Mouse (Mus musculus) kidney, postnatal 4 days (tissue): ENCODE data around the gene D430042O09Rik.

Experiments used
- DNase-seq, 2 experiments: peaks; one replicate each; pipeline ENCODE4 v3.0.0; 2021; ENCODE audit warnings: mixed read lengths in 2 of 2

The D430042O09Rik gene

DNA sequence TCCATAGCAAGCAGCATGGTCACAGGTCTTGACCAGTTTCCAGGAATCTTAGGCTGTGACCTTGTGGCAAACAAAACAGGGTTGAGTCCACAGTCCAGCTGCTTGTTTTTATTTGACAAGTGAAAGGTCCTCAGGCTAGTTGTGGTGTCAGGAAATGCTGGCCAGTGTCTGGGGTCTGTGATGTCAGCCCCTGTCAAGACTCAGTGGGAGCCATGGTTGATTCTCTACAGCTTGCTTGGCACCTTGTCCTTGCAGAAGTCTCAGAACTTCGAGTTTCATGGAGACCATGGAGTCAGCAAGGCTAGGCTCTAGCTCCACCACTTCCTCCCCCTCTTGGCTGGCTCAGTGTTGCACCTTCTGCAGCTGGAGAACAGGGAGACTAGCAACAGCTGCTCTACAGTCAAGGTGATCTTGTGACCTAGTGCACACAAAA lies 33.6 kb downstream of the D430042O09Rik start:
- peak; percentile 29 to 43 for DNase-seq

DNA sequence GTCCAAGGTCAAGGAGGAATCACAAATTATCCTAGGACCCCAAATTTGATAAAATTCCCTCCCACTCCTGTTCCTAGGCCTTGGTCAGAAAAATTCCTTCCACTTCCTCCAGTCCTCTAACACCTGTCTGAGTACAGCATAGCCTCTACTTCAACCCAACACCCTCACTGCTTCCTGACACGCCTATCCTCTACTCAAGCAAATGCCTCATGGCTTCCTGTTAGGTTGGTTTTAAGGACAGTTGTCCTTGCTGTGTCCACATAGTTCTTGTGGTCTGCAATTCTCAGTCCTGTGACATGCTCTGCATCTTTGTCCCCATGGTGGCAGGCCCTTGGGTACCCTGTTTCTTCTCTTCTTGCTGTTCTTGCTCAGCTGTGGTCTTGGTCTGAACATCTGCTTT lies 37.1 kb downstream of the D430042O09Rik start:
- DNase-seq = no peak

DNA sequence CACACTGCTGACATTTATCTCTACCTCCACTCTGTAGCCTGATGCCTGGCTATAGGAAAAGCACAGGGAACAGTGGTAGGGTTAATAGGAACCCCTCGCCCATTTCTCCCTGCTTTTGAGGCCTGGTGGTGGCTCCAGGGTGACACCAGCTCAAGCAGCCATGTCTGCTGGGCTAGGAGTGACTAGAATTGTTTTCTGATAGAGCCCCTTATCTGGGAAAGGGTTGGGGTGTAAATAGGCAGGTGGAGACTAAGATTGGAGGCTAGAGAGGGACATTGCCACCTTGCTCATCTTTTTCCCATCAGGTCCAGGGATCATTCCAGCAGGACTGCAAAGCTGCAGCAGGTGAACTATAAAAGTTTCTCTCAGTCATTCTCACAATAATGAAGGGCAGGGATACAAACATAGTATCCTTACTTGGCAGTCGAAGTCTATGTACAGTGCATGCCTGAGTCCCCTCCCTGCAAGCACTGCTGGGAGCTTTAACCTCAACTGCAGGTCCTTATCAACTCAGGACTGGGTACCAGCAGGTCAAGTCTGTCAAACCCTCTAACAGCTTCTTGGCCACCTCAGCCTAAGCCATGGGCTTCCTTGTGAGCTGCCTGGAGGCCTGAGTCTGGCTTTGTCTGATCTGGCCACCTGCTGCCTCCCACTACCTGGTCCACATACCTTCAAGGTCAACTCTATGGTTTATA lies 39.1 kb downstream of the D430042O09Rik start:
- DNase-seq = no peak

DNA sequence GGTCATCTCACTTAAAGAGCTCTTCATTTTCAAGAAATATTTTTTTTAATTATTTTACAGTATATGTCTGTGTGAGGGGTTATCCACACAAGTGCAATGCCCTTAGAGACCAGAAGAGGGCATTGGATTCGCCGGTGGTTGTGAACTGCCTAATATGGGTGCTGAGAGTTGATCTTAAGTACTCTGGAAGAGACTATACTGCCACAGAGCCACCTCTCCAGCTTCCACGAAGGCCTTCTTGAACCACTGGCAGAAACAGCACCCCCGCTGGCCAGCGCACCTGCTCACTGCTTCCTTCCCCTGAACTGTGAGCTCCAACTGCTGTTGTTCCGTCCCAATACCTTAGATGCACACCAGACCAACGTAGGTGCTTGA lies 39.6 kb downstream of the D430042O09Rik start:
- peak; percentile 16 to 20 for DNase-seq

DNA sequence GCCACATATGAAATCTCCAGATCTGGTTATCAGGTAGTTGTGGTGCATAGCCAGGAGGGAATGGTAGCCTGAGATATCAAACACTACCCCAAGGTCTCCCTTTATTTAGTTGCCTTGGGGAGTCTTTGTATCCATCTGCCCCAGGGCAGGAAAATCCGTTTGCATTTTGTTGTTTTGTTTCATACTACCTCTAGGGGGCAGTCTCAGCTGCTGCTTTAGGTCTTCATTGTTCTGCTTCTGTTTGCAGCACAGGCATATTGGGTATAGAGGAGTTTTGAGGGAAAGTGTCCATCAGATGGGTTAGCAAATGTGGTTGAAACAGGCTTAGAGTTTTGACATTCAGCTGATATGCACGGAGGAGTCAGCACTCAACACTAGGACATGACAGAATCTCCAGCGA lies 40.5 kb downstream of the D430042O09Rik start:
- DNase-seq = no peak

DNA sequence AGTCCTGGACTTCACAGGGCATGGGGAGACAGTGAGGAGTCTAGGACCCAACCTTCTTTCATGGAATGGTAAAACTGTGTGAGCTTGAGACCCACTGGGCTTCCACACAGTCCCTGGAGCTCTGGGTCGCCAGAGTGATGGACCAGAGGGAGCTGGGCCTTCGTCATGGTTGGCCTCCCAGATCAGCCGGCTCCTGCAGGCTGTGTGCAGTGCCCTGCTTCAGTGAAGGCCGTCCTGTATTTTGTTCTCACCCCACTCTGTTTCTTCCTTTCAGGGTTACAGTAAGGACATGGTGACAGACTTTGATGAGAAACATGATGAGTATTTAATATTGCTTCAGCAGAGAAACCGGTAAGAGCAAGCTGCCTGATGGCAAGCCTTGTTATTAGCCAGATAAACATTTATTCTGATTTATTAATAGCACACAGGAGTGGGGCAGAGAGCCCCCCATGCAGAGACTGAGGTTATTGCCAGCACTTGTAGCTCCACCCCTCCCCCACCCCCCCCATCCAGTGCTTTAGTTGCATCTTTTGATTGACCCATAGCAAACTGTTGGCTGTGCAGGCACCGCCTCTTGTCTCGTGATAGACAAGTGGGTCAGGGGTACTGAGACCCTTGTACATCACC lies 45.1 kb downstream of the D430042O09Rik start:
- no peak for DNase-seq

DNA sequence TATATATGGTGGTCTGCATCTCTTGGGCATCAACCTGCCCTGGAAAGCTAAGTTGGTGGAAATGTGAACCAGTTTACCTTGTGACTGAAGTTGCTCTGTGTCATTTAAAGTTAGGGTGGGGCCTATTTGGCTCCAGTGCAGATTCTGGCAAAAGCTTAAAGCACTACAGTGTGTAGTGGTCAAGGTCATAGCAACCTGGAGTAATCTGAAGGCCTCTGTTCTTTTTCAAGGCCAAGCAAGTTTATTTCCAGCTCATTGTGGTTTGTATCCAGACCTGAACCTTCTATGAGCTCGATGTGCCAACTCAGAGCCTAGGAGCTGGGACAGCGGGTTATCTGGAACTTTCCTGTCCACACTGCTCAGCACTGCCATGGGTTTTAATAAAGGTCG lies 45.6 kb downstream of the D430042O09Rik start:
- DNase-seq = no peak

DNA sequence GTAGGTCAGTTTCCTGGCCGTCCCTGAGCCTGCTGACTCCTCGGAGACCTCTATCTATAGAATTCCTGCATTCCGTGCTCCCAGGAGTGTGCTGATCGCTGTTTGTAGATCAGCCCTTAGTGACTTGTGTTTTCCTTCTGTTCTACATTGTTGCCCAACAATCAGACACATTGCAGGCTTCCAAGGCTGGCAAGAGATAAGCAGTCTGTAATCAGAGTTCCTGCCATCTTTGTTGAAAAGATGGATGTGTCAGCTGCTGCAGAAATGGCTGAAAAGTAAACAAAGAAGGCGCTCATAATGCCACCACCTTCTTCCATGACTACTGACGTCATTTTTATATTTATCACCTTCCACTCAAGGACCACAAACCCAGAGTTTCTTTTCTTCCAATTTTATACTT lies 49.1 kb downstream of the D430042O09Rik start:
- no peak for DNase-seq

DNA sequence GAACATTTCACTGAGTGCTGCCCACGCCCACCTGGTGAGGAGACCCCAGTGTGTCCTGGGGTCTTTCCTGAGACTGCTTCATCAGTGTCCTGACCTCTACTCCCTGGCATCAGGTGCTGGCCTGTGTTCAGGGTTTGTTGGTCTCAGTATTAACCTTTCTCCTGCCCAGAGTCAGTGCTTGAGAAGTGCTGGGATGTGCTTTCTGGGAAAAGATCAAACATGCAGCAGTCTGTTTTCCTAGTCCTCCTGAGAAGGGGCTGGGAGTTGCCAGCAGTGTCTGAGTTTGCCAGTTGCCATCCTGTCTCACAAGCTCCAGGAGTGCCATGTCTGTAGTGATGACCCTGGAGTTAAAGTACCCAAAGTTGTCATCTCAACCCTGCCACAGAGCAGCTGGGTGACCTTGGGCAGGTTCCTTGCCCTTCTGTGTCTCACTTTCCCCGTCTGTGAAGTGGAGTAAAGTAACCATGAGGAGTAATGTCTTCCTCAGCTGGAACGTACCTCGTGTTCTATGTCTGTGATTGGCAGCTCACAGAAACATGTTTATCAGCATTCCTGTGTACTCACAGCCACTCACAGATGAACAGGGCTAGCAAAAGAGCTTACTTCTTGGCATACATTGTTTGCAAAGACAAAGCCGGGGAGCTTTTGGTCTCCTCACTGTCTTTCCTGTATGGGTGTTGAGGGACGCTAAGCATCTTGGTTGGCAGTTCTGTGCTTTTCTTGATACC lies 50.4 kb downstream of the D430042O09Rik start:
- no peak for DNase-seq

DNA sequence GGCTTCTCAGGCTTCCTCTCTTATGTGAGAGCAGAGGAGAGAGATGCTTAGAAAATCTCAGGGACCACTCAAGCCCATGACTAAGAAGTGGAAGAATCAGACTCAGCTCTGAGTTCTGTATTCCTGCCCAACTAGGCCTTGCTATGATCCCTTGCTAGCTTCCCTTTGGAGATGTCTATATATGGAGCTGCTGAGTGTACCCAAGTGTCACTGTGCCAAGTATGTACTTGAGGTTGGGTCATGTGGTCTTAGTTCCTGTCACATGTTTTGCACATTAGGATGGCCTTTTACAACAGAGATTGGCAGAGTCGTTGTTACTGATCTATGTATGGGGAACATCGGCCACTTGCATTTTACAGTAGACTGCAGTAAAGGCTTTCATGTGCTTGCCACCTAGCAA lies 54.6 kb downstream of the D430042O09Rik start:
- no peak for DNase-seq

DNA sequence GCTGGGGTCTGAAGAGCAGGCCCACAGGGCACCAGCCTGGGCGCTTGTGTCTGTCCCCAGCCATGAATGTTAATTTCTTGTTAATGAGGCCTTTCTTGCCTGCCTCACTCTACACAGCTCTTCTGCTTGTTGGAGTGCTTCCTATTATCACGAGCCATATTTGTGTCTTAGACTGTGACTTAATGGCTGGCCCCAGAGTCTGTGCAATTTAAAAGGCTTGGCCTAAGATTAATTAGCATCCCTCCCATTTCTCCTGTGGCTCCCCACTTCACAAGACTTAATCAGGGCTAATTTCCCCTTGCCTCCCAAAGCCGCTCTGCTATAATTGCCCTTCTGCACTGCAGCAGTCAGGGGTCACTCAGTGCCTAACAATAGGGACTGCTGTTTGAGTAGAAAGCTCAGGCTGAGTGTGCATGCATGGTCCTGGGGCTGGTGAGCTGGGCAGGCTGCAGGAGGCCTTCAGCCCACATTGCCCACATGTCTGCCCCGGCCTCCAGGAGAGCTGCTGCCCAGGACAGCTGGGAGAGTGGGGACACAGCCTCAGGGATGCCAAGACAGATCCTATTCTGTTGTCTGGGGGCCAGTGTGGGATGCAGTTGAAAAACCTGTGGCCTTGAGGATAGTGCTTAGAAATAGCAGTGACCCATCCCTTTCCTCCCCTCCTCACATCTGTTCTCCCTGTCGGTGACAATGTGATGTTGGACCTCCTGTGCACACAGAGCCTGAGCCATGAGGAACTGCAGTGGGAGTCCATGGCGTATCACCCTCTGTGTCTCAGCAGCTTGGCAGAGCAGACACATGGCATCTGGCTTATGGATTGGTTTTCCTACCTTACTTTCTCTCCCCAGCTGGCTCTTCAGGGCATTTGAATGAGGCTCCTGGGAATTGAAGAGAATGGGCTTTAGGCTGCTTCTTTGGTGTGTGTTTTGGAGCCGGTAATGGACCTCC lies 55.5 kb downstream of the D430042O09Rik start:
- no peak for DNase-seq

DNA sequence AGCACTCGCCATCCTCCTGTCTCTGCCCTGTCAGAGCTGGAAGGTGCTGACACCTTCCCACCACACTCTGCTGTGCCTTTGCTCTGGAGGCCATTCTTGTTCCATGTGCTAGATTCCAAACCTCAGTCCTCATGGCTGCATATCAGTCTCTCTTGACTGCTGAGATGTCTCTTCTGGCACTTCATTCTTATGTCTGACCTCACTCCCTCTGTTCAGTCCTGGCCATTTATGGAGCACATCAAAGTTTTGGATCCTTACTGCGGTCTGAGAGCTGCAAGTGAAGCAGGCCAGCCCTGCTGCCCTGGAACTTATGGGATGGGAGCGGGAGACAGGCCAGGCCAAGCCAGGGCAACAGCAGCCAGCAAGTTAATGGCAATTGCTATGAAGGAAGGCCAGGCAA lies 56.7 kb downstream of the D430042O09Rik start:
- DNase-seq = no peak

DNA sequence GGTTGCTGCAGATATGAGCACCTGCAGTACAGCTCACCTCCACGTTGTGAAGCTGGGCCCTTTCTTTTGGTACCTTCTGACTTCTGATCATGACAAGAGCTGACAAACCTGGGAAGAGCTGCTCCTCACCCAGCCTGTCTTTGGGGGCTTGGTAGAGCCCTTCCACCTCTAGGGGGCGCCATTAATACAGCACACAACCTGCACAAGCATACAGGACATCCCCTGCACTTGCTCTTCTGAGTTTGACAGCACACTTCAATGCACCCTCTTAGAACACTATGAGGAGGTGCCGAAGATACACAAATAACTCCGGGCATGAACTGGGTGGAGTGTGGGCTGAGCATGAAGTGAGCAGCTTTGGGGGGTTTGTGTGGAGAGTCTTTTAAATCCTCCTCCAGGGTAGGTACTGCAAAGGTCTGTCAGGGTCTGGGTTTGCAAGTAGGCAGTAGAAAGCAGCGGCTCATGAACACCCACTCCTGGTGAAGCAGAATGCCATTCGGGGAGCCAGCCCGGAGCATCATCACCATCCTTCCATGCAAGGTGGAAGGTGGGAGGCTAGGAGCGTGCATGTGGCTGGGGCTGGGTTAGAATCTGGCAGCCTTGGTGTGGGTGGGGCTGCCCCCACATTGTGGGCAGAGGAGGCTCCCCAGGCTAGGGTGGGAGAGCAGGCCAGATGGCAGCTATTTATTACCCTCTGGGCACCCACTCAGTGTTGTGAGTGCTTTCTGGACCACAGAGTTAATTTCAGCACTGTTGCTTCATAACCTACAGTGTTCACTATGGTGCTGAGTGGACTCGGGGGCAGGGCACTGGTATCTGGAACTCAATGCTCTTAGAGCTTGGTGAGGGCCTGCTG lies 59.5 kb downstream of the D430042O09Rik start:
- peak; percentile 56 to 63 for DNase-seq

DNA sequence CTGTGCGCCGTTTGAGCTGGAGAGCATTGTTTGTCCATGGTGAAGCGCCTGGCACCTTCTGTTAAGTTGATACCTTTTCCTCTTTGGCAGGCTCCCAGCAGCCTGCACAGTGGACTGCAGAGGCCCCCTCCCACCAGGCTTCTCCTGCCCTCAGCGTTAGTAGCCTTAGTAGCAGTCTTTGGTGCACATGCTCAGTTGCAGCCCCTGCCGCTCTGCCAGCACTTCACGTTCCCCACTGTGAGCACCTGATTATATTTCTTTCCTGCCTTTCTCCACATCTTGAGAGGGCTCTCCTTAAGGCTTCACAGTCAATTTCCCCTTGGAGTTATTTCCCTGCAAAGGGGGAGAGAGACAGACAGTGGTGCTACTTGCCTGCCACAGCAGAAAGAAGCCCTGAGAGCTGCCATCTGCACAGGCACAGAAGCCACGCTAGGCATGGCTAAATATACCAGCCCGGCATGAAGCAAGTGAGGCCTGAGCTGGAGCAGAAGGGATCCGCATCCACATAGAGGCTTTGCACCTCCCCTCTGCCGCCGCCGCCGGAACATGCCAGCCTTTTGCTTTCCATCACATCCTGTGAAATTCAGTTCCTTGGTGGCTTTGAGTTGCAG lies 65.4 kb downstream of the D430042O09Rik start:
- peak; percentile 11 to 33 for DNase-seq

DNA sequence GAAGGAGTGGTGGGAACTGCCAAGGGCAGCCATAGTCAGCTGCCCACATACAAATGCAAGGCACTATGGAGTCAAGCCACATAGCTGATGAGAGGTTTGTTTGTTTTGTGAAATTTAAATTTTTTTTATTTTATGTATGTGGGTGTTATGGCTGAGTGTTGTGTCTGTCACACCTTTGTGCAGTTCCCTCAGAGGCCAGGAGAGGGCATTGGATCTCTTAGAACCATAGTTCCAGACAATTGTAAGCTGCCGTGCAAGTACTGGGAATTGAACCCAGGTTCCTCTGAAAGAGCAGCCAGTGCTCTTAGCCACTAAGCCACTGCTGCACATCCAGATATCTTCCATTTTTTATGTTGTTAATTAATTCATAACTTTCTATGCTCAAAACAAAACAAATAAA lies 75.5 kb downstream of the D430042O09Rik start:
- peak; percentile 31 to 34 for DNase-seq

DNA sequence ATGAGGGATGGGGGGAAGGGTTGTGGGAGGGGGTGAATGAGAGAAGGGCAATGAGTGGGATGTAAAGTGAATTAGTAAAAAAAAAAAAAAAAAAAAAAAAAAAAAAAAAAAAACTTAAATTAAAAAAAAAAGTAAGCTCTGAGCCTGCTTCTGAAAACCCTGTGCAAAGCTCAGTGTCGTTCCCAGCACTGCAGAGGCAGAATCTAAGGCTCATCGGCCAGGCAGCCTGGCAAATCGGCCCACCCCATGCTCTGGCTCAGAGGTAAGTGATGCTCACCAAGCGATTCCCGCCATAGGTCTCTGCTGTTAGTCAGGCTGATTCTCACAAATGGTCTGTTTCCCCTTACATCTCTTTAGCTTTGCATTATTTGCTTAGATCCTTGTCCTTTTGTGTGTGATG lies 78.4 kb downstream of the D430042O09Rik start:
- DNase-seq = no peak

DNA sequence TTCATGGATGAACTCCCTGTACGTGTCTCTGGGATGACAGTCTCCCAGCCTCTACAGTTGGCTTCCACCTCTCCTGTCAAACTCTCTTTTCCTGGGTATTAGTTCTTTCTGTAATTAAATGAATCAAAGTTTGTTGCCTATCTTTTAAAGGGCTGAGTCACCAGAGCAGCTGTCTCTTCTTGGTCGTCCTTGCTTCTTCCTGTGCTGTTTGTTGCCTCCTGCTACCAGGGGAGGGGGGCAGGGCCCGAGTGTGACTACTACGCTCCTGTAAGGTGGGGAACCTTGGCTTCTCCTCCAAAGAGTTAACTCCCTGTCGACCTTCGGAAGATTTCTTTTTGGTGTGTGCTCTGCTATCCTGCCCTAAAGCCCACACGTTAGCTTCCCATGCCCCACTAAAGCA lies 79.4 kb downstream of the D430042O09Rik start:
- no peak for DNase-seq

DNA sequence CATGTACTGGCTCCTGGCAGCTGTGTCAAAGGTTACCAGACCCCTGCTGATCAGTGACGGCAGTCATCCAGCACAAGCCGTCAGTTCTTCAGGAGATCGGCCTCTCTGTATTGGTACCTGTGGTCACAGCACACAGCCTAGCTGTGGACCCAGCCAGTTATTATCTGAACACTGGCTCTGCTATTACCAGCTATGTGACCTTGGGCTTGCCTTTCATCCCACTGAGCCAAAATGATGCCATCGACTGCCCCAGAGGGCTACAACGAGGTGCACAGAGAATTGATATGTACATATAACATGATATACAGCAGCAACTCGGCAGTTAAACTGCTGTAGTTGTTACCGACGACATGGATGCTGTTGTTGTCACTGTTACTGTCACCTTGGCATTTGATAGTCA lies 82.4 kb downstream of the D430042O09Rik start:
- no peak for DNase-seq

DNA sequence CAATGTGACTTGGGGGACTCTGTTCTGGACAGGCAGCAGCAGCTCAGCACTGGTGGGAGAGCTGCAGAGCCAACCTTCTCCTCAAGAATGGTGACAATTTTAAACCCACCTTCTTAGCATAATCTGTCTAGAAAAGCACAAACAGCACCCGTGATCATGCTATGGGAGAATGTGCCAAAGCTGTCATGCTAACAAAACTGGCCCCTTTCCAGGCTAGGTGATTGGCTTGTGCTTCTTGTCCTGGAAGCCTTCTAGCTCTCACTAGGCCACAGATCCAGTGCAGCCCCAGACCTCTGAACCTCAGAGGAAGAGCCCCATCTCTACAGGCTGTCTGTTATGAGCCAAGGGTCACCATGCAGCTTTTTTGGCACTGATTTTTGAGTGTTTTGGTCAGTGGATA lies 98.9 kb downstream of the D430042O09Rik start:
- DNase-seq = no peak

DNA sequence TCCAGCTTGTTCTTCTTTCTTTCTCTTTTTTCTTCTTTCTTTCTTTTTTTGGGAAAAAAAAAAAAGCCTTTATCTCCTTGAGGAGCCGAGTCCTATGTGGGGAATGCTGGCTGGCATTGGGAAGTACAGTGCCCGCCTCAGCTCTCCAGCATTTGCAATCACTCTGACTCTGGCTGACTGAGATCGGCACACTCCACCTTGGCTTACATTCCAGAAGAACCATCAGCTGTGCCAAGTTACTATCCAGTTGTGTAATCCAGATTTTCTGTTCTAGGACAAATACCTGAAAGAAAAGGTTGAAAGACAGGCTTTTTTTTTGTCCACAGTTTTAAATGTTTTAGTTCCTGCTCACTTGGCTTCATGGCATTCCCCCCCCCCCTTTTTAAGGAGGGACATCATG lies 100.5 kb downstream of the D430042O09Rik start:
- no peak for DNase-seq

DNA sequence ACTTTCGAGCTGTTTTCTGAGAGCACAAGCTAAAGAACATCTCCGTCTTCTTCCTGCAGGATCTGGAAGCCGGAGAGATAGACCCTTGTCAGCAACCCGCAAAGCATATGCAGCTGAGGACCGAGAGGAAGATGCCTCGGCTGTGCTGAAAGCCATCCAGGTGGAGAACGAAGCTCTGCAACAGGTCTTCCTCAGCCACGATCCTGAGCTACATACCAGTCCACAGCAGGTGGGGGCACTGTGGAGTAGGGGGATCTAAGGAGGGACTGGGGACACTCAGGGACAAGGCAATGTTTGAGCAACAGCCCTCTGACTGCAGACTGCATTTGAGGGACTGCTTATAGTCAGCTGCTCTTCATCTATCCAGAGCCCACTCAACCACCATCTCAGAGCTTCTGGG lies 105.0 kb downstream of the D430042O09Rik start:
- no peak for DNase-seq

DNA sequence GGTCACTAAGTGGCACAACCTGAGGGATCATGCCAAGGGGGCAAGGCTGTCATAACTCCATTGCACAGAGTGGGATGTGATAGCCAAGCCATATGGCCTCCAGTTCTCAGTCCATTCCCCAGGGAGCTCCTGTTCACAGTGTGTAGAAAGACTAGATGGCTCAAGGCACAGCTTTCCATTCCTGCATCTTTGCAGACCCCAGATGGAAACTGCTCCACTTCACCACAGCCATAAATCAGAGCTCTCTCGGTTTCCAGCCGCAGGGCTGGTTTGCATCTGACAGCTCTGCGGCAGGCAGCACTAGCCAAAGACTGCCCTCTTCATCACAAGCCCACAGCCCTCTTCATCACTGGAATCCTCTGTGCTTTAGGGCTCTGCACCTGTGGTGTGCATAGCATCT lies 108.0 kb downstream of the D430042O09Rik start:
- DNase-seq = no peak
